9 mouse cellular contexts compared by ENCODE assay signal in the genomic region with DNA sequence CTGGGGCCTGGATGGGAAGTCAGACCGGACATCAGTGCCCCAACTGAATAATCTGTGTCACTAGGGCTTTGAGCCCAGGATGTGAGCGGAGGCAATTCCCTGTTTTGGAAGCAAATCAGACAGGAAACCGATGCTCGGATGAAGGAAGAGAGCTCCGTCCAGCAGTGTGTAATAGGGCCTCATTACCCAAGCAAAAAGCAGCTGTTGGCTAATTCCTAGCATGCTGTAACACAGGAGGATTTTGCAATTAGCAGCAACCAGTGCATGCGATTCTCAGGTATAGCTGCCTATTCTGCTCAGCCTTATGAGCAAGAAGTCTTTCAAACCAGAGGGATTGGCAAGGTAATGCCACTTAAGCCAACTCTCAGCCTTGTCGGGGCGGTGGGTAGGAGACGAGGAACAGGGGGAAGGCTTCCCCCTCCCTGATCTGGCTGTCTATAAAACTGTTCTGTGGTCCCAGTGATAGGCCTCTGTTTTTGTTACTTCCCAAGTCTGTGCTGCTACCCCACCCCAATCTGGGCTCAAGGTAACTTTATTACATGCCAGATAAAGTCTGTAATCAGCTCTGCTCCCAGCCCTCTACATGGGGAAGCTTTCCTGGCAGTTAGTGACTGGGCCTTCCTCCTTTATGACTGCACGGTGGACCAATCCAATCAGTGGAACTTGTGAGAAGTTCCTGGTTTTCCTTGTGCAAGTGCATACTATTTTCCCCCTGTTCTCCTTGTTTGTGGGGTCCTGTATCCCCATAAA. TPM values are rescaled to one million over a fixed set of nuclear protein-coding genes. Genes with fewer than 3 reads are reported as not detected.
DNase-seq lines count a peak whose midpoint lies in the region; ATAC-seq lines count a peak whose summit lies in the region.
"Had no signal": no experiment of that assay in that cellular context is flagged by ENCODE, and none has a peak within 500 bp of the region (broad histone marks: within the 10 kb centered on the region; RNA-seq: fewer than 3 reads in every experiment).

No protein-coding gene starts in this region.

- ATAC-seq in liver, embryonic 16.5 days (ENCODE audit: low read depth) = no peak
- ATAC-seq in stomach, embryonic 16.5 days (ENCODE audit: insufficient read depth, low FRiP score) = no peak
- no peak for ATAC-seq in cerebellum, adult (ENCODE audit: insufficient number of reproducible peaks, low FRiP score, low TSS enrichment)

- no peak overlapping the region for H3K9ac ChIP-seq in liver, embryonic 16.5 days (ENCODE audit: low read depth, low read length)
- peak overlapping the region; percentile 95 for H3K9ac ChIP-seq in stomach, embryonic 16.5 days (ENCODE audit: low read length)

- peak overlapping the region; percentile 17; the same call in 1 of the 2 replicates for H3K4me2 ChIP-seq in liver, embryonic 16.5 days (ENCODE audit: low read depth, low read length)
- H3K4me2 ChIP-seq in stomach, embryonic 16.5 days (ENCODE audit: low read depth, low read length) = peak overlapping the region; percentile 85

- peaks cover 61% of the 10 kb centered on the region for H3K4me1 ChIP-seq in embryonic facial prominence, embryonic 10.5 days
- H3K4me1 ChIP-seq in liver, embryonic 16.5 days (ENCODE audit: control insufficient read depth, low read depth, low read length) = peaks cover 6% of the 10 kb centered on the region
- peaks cover 45% of the 10 kb centered on the region for H3K4me1 ChIP-seq in stomach, embryonic 16.5 days (ENCODE audit: control insufficient read depth, insufficient read depth, low read length)

- H3K4me3 ChIP-seq in embryonic facial prominence, embryonic 10.5 days = peak overlapping the region; percentile 76; the same call in 1 of the 2 replicates
- peak overlapping the region; percentile 65 for H3K4me3 ChIP-seq in liver, embryonic 16.5 days (ENCODE audit: low read depth, low read length)
- peak overlapping the region; percentile 94 for H3K4me3 ChIP-seq in stomach, embryonic 16.5 days (replicated peaks; ENCODE audit: low read length)
- H3K4me3 ChIP-seq: erythroblast, embryonic 14.5 days had no signal

- 68% methylated on average over 10 of the region's 10 CpGs for WGBS in embryonic facial prominence, embryonic 10.5 days
- WGBS in liver, embryonic 16.5 days (ENCODE audit: insufficient replicate concordance) = 34% methylated on average over 10 of the region's 10 CpGs
- WGBS in stomach, embryonic 16.5 days = 11% methylated on average over 10 of the region's 10 CpGs

- peak; percentile 40 to 49 for DNase-seq in adrenal gland, adult 18-20 months (ENCODE audit: low spot score in 2 of 2)
- no peak for DNase-seq in adrenal gland, postnatal 4 days (ENCODE audit: low spot score in 2 of 2)
- no peak for DNase-seq in embryonic facial prominence, embryonic 10.5 days (ENCODE audit: low spot score)
- peak; percentile 55 to 67 for DNase-seq in heart, postnatal 36 days
- no peak for DNase-seq in frontal cortex, adult 2 months (ENCODE audit: extremely low spot score in 1 of 2, low spot score in 1 of 2)

- no peak overlapping the region for H3K27ac ChIP-seq in embryonic facial prominence, embryonic 10.5 days (replicated peaks)
- peak overlapping the region; percentile 17 for H3K27ac ChIP-seq in liver, embryonic 16.5 days (ENCODE audit: low read length)
- peak overlapping the region; percentile 100 for H3K27ac ChIP-seq in stomach, embryonic 16.5 days (ENCODE audit: low read length)

- intact Hi-C loops in heart, postnatal 36 days (cut with DNase I) = loop anchor here (2.0 to 5.0 kb wide), 4 partner anchors 58 to 526 kb away; no protein-coding TSS in a partner anchor

- H3K27me3 ChIP-seq in embryonic facial prominence, embryonic 10.5 days (replicated peaks; ENCODE audit: low read depth, poor library complexity, severe bottlenecking) = peaks cover 41% of the 10 kb centered on the region
- peaks cover 40% of the 10 kb centered on the region for H3K27me3 ChIP-seq in liver, embryonic 16.5 days (ENCODE audit: control insufficient read depth, insufficient read depth, low read depth, low read length)
- H3K27me3 ChIP-seq in stomach, embryonic 16.5 days (ENCODE audit: control insufficient read depth, insufficient read depth, low read length) = no peaks in the 10 kb centered on the region

- H3K9me3 ChIP-seq in embryonic facial prominence, embryonic 10.5 days = no peaks in the 10 kb centered on the region
- H3K9me3 ChIP-seq in liver, embryonic 16.5 days (replicated peaks; ENCODE audit: control insufficient read depth, low read length) = no peaks in the 10 kb centered on the region
- H3K9me3 ChIP-seq in stomach, embryonic 16.5 days (replicated peaks; ENCODE audit: control insufficient read depth, low read length) = no peaks in the 10 kb centered on the region

- H3K36me3 ChIP-seq in embryonic facial prominence, embryonic 10.5 days (replicated peaks) = no peaks in the 10 kb centered on the region
- H3K36me3 ChIP-seq in liver, embryonic 16.5 days (ENCODE audit: control insufficient read depth, insufficient read depth) = no peaks in the 10 kb centered on the region
- no peaks in the 10 kb centered on the region; the same call in 1 of the 2 replicates for H3K36me3 ChIP-seq in stomach, embryonic 16.5 days (ENCODE audit: control insufficient read depth, insufficient read depth, low read length)

RNA-seq across cellular contexts. Expression of gene Fosl2, which starts 3.0 kb away (rescaled TPM):
- total RNA-seq in adrenal gland, adult 18-20 months (2021) = 100 to 1,000 TPM; 188 to 364 TPM
- total RNA-seq in adrenal gland, postnatal 4 days (2021) = 100 to 1,000 TPM; 248 to 278 TPM
- 0.50 and 0.67 TPM in 2 replicates for polyA plus RNA-seq in embryonic facial prominence, embryonic 10.5 days (2016; fragmentation: Nextera tagmentation; extraction: Ambion mirVana)
- 10 to 100 TPM; 28.4 to 35.1 TPM for total RNA-seq in heart, postnatal 36 days (2021)
- polyA plus RNA-seq in liver, embryonic 16.5 days (2015; fragmentation: Nextera tagmentation; extraction: Ambion mirVana) = 0.61 and 0.62 TPM in 2 replicates
- polyA plus RNA-seq in stomach, embryonic 16.5 days (2015; fragmentation: Nextera tagmentation; extraction: Ambion mirVana) = 13.3 and 14.3 TPM in 2 replicates
- polyA plus RNA-seq in frontal cortex, adult 2 months (2012; rRNA removed) = 12.1 and 17.9 TPM in 2 replicates

Comparison
In these comparisons a context has a peak if more than half of its experiments do, and no peak if none do; other contexts are left out.
1. DNase-seq: peak in adrenal gland, adult 18-20 months (2 of 2) and heart, postnatal 36 days (2 of 2); none in adrenal gland, postnatal 4 days (0 of 2), embryonic facial prominence, embryonic 10.5 days (single experiment) and frontal cortex, adult 2 months (0 of 2).
2. Peak in every context shown above with its lines, with median percentiles within 50 percentile points of each other: H3K4me3 ChIP-seq.